Mouse (Mus musculus) leukemia stem cell, adult 10-12 weeks (primary cell): ENCODE results near the gene Pdrg1. TPM values are rescaled to one million over a fixed set of nuclear protein-coding genes. Genes with fewer than 3 reads are reported as not detected.

Experiments
- polyA plus RNA-seq: library from polyadenylated mRNA; stranded (reverse); fragments of >175 nt; gene quantifications from 2 replicates; pipeline ENCODE4 v1.2.3, GENCODE M21; 2012; ENCODE audit warnings: low replicate concordance

The Pdrg1 gene
- polyA plus RNA-seq, result 11.0 and 20.0 TPM in 2 replicates

GRCm38 (mm10) chr2:153014758-153015593 lies at the start of gene Pdrg1:
Gene Pdrg1, minus strand, starts transcription at chr2:153015427.

GRCm38 (mm10) chr2:153031126-153032082 lies 16.2 kb upstream of the Pdrg1 start, which contains the start of gene Xkr7:
Gene Xkr7, plus strand, starts transcription at chr2:153031852.

GRCm38 (mm10) chr2:152962091-152962793 lies 53.0 kb downstream of the Pdrg1 start, which contains the start of gene Ttll9:
Gene Ttll9, plus strand, starts transcription at chr2:152962485.

Other genes with a start within 250 kb of the Pdrg1 start
- 97.0 and 169 TPM in 2 replicates for gene Bcl2l1, start 183.7 kb downstream of the Pdrg1 start, polyA plus RNA-seq
- gene Tpx2, start 167.5 kb downstream of the Pdrg1 start, polyA plus RNA-seq, result 9.2 and 11.6 TPM in 2 replicates
- not detected in 2 replicates for gene Mylk2, start 104.1 kb downstream of the Pdrg1 start, polyA plus RNA-seq
- 0.32 and 1.1 TPM in 2 replicates for gene Foxs1, start 82.2 kb downstream of the Pdrg1 start, polyA plus RNA-seq
- not detected in 2 replicates for gene Dusp15, start 63.7 kb downstream of the Pdrg1 start, polyA plus RNA-seq
- 0.18 TPM in 1 of 2 replicates, not detected in the other for gene Ttll9, start 52.9 kb downstream of the Pdrg1 start, polyA plus RNA-seq
- gene Xkr7, start 16.4 kb upstream of the Pdrg1 start, polyA plus RNA-seq, result not detected in 2 replicates
- 0.18 and 1.3 TPM in 2 replicates for gene Ccm2l, start 50.5 kb upstream of the Pdrg1 start, polyA plus RNA-seq
- 7.5 and 16.0 TPM in 2 replicates for gene Hck, start 93.0 kb upstream of the Pdrg1 start, polyA plus RNA-seq
- 6.1 and 52.3 TPM in 2 replicates for gene Tm9sf4, start 145.9 kb upstream of the Pdrg1 start, polyA plus RNA-seq
- 4.2 and 6.9 TPM in 2 replicates for gene Tspyl3, start 210.0 kb upstream of the Pdrg1 start, polyA plus RNA-seq
- 8.3 and 38.1 TPM in 2 replicates for gene Plagl2, start 226.0 kb upstream of the Pdrg1 start, polyA plus RNA-seq
- 9.3 and 13.1 TPM in 2 replicates for gene Pofut1, start 226.1 kb upstream of the Pdrg1 start, polyA plus RNA-seq